ENCODE assay signal across 15 mouse cellular contexts in genomic region chr6:30107456-30107855, GRCm38 (mm10).
"Had no signal": no experiment of that assay in that cellular context is flagged by ENCODE, and none has a peak within 500 bp of the region (broad histone marks: within the 10 kb centered on the region; RNA-seq: fewer than 3 reads in every experiment).

No protein-coding gene starts in this region.

- H3K4me1 ChIP-seq: limb, embryonic 12.5 days; liver, embryonic 13.5 days; lung, embryonic 15.5 days; midbrain, embryonic 10.5 days; neural tube, embryonic 13.5 days had no signal

- H3K4me3 ChIP-seq: layer of hippocampus, adult 2 months; limb, embryonic 12.5 days; liver, embryonic 13.5 days; lung, embryonic 15.5 days; midbrain, embryonic 10.5 days; neural tube, embryonic 13.5 days had no signal

- DNase-seq: kidney, postnatal 4 days; liver; liver, embryonic 13.5 days; liver, postnatal 0 days; midbrain, embryonic 14.5 days; retina, postnatal 1 day; right cerebral cortex, postnatal 4 days; spleen, adult 18-20 months; thymus, adult 18-20 months; thymus, postnatal 14 days had no signal

- H3K27ac ChIP-seq: layer of hippocampus, adult 2 months; limb, embryonic 12.5 days; liver, embryonic 13.5 days; lung, embryonic 15.5 days; midbrain, embryonic 10.5 days; neural tube, embryonic 13.5 days had no signal
